Mouse (Mus musculus): ENCODE results near the gene Olfr638.
"Not testable (repeated sequence)": the region's sequence is repeated elsewhere in the genome, so short reads cannot be mapped to it uniquely, and the experiment has no call there.

Olfr638 gene

GRCm38 (mm10) chr7:103998446-103998845 lies at the start of gene Olfr638:
Gene Olfr638 (plus strand): TSS chr7:103998746.
- DNase-seq: no peak

GRCm38 (mm10) chr7:103966873-103967272 lies 31.7 kb upstream of the Olfr638 start:
- not testable (repeated sequence) for DNase-seq

GRCm38 (mm10) chr7:103970852-103971251 lies 27.7 kb upstream of the Olfr638 start, which contains the start of gene Olfr635:
Gene Olfr635 (plus strand): TSS chr7:103971152.
- no peak for DNase-seq

GRCm38 (mm10) chr7:103971782-103972181 lies 26.8 kb upstream of the Olfr638 start:
- no peak for DNase-seq

GRCm38 (mm10) chr7:103999124-103999523 lies 578 bp downstream of the Olfr638 start:
- no peak for DNase-seq

- DNase-seq: no peak
These were observed 18.7 kb downstream of the Olfr638 start, which contains the start of gene Olfr639 for GRCm38 (mm10) chr7:104017203-104017602. Gene Olfr639 (minus strand): TSS chr7:104017303.

GRCm38 (mm10) chr7:104018953-104019352 lies 20.4 kb downstream of the Olfr638 start:
- no peak for DNase-seq

GRCm38 (mm10) chr7:104021651-104022050 lies 23.1 kb downstream of the Olfr638 start:
- DNase-seq: no peak

GRCm38 (mm10) chr7:104025473-104025872 lies 26.9 kb downstream of the Olfr638 start, which contains the start of gene Olfr640:
Gene Olfr640 (minus strand): TSS chr7:104025573.
- no peak for DNase-seq

GRCm38 (mm10) chr7:104026978-104027377 lies 28.4 kb downstream of the Olfr638 start:
- no peak for DNase-seq

GRCm38 (mm10) chr7:104035145-104035544 lies 36.6 kb downstream of the Olfr638 start, which contains the start of gene Olfr641:
Gene Olfr641 (plus strand): TSS chr7:104035445.
- DNase-seq: no peak

GRCm38 (mm10) chr7:104050745-104051144 lies 52.2 kb downstream of the Olfr638 start:
- no peak for DNase-seq

- DNase-seq: no peak
These were observed 54.0 kb downstream of the Olfr638 start, which contains the start of gene Olfr642 for GRCm38 (mm10) chr7:104052566-104052965. Gene Olfr642 (minus strand): TSS chr7:104052666.
